Mouse (Mus musculus) kidney, postnatal 25 days (tissue): Measurements from ENCODE around the gene Naa16.

ENCODE experiments used
- DNase-seq, 2 experiments: peaks; one replicate each; pipeline ENCODE4 v3.0.0; 2021; ENCODE audit warnings: mixed read lengths in 2 of 2

Naa16 gene

DNA sequence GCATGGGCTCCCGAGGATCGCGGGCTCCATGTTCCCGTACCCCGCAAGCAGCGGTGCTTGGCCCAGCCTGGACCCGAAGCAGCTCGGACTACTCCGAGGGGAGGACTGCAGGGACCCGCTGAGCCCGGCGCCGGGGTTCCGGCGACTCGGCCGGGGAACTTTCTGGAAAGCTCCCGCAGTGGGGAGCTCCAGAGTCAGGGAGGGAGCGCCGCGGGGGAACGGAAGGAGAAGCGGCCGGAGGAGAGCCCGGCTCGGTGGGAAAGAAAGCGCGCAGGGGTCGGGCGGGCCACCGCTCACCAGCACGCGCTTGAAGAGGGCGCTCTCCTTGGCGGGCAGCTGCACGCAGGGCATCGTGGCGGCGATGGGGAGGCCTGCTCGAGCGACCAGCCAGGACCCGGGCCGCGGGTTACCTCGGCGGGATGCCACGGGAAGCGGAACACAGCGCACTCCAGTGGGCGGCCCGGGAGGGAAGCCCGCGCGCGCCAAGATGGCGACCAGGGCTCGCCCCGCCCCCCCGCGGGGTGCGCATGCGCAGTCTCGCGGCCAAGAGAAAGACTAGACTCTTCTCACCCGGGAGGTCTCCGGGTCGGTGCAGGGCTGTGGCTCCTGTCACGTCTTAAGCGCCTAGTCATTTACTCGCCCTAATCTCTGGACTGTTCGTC lies at the start of gene Naa16:
Gene Naa16, minus strand, starts transcription at position 514 of the 662 bp plus-strand sequence.
- peak; percentile 96 for DNase-seq

DNA sequence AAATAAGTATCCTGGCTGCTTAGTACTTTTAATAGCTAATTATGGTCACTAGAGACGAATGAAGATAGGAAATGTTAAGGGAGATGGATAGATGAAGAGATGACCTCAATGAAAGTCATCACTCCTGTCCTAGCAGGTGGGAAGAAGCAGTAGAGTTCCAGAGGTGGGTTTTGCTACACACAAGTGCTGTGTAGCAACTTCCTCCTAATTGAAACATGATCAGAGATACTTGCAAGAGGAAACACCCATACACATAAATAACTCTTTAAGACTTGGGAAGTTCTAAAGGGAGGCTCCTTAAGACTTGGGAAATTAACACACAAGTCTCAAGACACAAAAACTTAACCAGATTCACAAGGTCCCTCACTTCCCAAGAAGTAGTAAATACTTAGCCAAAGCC lies 43.5 kb upstream of the Naa16 start:
- no peak for DNase-seq

DNA sequence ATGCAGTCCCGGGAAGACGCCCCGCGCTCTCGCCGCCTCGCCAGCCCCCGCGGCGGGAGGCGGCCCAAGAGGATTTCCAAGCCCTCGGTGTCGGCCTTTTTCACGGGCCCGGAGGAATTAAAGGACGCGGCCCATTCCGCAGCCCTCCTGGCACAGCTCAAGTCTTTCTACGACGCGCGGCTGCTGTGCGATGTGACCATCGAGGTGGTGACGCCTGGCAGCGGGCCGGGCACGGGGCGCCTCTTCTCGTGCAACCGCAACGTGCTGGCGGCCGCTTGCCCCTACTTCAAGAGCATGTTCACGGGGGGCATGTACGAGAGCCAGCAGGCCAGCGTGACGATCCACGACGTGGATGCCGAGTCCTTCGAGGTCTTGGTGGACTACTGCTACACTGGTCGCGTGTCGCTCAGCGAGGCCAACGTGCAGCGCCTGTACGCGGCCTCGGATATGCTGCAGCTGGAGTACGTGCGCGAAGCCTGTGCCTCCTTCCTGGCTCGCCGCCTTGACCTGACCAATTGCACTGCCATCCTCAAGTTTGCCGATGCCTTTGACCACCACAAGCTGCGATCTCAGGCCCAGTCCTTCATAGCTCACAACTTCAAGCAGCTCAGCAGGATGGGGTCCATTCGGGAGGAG lies 36.3 kb upstream of the Naa16 start:
- DNase-seq = peak in 1 of 2 experiments; percentile 13

DNA sequence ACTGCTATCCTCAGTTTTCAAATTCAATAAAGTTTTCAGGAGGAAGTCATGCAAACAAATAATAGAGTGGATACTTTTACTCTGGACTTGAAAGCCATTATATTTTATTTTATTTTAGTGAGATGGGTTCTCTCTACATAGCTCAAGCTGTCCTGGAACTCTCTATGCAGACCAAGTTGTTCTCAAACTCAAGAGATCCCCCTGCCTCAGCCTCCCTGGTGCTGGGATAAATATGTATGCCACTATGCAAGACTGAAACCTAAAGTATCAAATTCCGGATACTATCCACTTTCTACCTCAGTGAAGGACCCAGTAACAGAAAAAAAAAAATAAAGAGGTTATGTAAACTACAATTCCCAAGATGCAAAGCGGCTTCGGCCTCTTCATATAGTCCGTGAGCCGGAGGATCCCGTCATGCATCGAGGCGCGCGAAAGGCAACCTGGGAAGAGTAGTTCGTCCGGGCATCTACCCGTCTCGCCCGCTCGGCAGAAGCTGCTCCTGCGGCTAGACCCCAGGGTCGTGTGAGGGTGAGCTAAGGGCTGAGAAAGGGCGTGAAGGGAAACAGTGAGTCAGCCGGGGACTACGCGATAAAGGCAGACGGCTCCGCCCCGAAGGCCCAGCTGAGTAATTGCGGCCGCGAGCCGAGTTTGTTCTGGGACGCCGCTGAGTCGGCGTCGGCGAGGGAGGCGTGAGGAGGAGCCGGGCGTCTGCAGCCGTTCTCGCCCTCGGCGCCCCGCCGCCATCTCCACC lies 35.6 kb upstream of the Naa16 start, which contains the start of gene Kbtbd7:
Gene Kbtbd7, plus strand, starts transcription at position 533 of the 751 bp plus-strand sequence.
- peak; percentile 95 to 97 for DNase-seq

DNA sequence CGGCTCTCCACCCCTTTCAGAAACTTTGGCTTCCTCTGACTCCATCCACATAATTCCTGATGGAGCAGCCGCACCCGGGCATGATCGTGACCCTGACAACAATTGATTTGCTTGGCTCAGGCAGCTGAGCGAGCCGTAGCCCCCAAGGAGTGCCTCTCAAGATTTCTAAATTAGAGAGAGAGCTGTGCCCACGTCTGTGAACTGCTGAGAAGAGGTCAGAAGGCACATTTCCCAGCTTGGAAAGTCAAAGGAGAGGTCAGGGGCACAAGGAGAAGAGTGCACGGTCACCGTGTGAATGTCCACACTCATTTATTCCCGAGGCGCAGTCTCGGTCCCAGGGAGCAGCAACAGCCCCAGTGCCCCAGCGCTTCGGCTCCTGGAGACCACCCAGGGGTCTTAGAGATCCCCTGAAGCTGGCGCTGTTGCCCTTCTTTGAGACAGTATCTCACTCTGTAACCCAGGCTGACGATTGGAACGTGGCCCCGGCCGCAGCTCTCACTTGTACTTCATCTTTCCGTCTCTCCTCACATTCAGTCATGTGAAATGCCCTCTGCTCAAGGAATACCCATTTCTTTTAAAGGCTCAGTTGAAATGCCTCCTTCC lies 29.6 kb upstream of the Naa16 start:
- no peak for DNase-seq

DNA sequence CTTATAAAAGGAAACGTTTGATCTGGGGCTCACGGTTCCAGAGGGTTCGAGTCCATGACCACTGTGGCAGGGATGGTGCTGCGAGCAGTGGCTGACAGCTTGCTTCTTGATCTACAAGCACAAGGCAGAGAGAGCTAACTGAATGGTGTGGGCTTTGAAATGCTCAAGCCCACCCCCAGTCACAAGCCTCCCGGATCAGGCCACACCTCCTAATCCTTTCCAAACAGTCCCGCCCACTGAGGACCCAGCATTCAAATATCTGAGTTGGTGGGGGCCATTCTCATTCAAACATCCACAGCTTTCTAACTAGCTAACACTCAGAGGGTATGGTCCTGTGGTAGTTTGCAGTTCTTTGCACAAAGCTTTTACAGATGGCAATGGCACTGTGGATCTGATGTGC lies 22.5 kb upstream of the Naa16 start:
- no peak for DNase-seq

DNA sequence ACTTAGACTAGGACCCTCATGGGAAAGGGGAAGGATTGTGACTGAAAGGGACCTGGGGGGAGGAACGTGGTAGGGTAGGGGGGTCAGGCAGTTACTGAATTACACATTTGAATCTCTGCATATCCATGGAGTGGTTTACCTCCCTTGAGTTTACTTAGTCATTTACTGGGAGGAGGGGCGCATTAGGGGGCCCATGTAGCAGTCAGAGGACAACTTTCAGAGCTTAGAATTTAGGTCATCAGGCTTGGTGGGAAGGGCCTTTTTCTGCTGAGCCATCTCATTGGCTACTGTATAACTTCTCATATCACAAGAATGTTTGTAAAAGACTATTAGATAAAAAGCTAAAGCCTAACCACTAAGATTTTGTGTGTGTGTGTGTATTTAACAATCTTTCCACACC lies 20.1 kb upstream of the Naa16 start:
- no peak for DNase-seq

DNA sequence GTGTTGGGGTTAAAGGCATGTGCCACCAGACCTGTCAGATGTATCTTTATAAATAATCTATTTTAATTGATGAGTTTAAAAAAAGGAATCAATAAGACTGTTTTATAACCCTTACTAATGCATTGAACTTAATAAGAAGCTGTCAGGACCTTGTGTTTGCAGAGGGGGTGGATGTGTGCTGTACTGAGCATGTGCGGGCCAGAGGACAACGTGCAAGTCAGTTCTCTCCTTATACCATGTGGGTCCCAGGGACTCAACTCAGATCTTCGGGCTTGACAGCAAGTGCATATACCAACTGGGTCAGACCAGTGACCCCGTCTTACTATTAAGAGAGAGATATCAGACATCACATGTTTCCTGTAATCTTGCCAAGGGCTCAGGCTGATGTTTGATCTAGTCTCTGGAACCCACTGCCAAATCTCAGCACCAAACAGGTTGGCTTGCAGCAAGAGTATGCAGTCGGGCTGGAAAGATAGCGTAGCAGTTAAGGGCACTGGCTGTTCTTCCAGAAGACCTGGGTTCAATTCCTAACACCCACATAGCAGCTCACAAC lies 18.8 kb upstream of the Naa16 start:
- DNase-seq = no peak

DNA sequence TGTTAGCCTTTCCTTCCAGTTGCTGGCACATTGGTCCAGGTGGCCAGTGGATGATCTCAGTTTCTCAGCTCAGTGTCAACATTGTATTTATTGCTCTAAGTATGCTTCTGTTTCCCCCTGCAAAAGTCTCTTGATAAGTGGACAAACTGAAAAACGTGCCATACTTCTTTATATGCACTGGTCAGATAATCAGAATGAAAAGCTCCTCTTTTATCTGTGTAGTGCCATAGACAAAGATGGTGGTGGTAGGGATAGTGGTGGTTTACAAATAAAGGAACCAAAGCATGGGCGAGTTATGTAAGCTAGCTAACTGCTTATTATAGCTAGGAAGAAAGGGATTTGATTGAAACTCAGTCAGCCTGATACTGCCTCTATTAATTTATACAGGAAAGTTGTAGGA lies 17.1 kb upstream of the Naa16 start:
- DNase-seq = no peak

DNA sequence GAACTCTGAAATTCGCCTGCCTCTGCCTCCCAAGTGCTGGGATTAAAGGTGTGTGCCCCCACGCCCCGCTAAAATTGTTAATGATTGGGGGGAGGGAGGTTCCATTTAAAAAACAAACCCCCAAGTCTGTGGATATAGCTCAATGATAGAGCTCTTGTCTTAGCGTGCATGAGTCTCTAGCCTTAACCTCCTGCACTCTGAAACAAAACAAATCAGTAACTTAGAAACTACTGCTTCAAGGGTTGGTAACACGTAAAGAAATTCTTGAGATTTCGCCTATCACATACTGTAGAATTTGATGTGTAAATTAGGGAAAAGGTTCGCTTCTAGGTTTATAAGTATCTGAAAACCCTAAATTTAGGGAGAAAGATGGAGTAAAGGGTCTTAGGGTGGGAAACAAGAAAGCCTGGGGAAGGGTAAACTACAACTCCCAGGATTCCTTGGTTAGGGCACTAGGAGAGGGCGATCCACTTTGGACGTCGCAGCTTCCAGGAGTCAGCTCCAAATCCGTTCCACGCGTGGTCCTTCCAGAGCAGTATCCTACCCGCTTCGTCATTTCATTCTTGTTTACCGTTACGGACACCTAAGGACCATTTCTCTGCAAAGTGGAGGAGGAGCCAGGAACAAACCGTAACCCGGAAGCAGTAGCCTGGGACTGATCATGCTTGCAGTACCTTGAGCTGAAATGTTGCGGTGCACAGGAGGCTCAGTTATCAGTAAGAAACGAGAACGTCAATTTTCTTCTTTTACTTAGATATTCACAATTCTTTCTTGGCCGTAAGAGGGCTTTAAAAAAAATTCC lies 6.9 kb upstream of the Naa16 start, which contains the start of gene Mtrf1:
Gene Mtrf1, plus strand, starts transcription at position 452 of the 802 bp plus-strand sequence.
- DNase-seq = peak; percentile 70 to 76

DNA sequence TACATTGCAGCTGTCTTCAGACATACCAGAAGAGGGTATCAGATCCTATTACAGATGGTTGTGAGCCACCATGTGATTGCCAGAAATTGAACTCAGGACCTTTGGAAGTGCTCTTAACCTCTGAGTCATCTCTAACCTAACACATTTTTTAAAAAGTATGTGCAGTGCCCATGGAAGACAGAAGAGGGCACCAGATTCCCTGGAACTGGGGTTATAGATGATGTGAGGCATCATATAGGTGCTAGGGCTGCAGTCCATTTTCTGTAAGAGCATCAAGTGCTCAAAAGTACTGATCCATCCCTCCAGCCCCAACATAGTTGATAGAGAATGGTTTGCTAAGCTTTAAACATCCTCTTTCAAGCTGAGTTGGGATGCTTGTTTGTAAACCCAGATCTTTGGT lies 4.0 kb upstream of the Naa16 start:
- DNase-seq = peak in 1 of 2 experiments; percentile 47

DNA sequence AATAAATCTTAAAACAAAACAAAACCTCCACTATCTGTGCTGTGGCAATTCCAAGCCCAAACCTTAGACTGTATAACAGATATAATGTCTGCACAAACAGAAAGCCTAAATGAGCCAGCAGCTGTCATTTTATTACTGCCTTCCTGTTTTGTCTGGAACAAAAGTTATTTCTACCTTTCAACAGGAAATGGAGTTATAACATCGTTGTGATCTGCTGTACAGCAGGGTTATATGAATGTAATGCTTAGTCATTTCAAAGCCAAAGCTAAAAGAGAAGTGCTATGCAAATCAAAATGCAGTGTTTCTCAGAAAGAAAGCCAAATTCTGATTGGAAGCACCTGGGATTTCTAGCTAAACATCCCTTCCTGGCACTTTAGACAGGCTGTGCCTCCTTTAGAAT lies 2.7 kb upstream of the Naa16 start:
- DNase-seq = no peak

DNA sequence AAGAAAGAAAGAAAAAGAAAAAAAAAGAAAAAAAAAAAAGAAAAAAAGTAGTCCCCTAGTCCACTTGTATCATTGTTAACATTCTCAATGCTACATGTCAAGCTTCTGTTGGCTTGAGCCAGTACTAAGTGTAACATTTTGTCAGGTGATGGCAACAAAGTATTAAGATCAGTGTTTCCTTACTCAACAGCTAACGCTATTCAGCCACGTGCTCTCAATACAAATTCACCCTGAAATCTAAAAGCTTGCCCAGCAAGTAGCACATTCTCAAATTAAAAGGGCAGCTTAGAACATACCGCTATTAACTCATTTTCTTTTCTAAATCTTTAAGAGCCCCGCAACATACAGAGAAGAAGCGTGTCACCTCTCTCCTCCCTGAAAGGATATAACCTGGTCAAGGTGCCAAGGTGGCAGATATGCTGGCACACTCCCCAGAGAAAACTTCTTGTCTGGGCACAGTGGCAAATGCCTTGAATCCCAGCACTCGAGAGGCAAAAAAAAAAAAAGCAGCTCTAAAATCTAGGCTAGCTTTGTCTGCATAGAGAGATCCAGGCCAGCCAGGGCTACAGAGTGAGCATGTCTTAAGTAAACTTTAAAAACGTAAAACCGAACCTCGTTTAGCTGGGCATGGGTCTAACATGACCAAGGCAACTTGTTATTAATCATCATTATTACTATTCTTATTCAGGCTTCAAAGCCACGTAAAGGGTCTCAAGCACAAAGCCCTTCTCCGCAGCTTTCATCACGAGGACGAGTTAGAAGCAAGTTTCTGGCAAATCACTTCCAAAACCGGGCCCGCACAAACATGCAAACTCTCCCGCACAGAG lies 927 bp downstream of the Naa16 start:
- DNase-seq = peak; percentile 40 to 46

DNA sequence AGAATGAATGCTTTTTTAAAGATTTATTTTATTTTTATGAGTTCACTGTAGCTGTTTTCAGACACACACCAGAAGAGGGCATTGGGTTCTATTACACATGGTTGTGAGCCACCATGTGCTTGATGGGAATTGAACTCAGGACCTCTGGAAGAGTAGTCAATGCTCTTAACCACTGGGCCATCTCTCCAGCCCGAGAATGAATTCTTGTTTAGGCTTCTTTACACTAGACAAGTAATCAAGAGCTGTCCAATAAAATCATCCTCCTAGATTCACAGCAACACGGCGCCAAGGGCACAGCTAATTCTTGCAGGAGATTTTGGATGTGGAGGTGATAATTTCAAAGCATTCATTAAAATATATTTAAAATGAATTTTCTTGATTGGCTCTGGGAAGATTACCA lies 2.3 kb downstream of the Naa16 start:
- DNase-seq = no peak

DNA sequence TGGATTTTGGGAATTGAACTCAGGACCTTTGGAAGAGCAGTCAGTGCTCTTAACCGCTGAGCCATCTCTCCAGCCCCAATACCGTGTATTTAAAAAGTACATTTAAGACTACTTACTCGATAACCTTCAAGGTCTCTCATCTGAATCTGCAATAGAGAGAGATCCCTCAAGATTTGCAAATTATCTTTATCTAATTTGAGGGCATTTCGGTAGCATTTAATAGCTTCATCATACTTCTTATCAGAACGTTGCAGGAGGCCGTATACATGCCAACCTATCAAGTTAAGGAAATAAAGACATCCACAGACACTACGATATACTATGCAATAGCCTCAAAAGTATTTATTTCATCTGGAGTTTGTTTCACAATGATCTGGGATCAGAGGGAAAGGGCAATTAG lies 7.5 kb downstream of the Naa16 start:
- no peak for DNase-seq

DNA sequence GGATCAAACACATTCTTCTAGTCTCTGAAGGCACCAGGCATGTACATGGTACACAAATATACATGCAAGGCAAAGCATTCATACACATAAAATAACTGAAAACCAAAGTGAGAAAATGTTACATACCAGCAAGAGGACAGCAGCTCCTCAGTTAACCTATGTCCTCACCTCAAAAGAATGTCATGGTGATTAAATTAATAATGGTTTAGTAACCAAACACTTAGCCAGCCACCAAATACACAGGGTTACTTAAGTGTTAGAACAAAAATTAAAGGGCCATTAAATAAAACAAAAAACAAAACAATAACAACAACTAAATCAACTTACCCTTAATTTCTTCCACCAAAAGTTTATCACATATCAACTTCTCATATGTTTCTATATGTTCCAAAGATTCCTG lies 13.5 kb downstream of the Naa16 start:
- DNase-seq = no peak

DNA sequence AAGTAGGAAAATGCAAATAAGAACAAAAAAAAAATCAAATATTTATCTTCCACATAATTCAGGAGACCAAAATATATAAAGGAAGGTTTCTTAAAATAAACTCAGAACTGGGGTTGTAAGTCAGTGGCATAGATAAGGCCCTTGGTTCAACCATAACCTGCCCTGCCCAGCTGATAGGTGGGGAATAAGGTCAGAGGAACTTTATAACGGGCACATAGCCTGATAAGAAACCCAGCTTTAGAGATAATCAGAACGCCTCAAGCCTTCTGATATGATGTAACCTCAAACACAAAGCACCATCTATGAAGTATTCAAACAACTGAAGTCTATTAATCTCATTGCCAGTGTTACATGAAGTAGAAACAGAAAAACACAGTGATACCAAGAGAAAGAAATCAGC lies 32.5 kb downstream of the Naa16 start:
- DNase-seq = no peak

DNA sequence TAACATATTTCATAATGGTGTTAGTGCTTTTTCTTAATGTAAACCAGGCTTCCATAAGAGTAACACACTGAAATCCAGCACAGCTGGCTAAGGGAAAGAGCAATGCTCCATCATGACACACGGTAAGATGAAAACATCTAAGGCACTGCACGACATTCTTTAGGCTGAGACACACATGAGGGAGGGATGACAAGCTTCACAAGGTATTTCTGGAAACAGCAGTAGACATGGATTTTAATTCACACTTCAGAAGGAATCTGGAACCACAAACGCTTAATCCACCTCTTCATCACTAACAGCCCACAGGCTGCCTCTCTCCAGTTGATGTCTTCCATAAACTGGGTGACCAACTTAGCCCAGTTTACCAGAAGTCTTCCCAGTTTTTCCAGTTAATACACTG lies 44.2 kb downstream of the Naa16 start:
- DNase-seq = no peak

DNA sequence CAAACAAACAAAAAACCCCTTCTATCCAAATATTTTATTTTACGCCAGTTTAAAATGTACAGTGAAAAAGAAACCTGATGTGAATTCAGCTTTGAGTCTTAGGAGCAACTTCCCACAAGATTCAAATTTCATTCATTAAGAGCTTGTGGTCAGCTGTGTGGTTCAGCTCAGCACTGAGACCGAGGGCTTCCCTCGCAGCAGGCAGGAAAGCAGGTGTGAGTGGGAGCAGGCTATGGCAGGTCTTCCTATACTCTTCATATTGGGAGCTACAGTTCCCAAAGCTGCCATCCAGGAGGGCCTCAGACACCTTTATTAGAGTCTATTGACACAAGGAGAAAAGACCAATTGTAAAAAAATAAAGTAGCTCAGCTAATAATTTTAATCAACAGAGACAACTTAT lies 55.0 kb downstream of the Naa16 start:
- DNase-seq = no peak

DNA sequence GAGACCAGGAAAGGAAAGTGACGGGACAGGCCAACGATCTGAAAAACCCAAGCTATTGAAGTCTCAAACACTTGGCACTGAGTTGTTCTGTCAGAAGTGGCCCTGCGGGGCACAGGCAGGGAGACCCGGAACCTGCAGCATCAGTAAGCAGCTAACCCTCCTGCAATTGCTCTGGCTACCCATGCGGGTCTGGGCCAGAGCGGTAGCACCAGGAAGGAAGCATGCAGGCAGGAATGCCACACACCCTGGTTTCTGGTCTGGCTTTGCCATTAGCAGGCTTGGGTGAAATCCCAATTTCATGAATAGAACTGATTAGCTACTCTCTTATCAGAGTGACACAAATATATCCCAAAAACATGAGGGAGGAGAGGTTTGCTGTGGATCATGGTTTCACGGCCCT lies 58.6 kb downstream of the Naa16 start:
- peak in 1 of 2 experiments; percentile 39 for DNase-seq

DNA sequence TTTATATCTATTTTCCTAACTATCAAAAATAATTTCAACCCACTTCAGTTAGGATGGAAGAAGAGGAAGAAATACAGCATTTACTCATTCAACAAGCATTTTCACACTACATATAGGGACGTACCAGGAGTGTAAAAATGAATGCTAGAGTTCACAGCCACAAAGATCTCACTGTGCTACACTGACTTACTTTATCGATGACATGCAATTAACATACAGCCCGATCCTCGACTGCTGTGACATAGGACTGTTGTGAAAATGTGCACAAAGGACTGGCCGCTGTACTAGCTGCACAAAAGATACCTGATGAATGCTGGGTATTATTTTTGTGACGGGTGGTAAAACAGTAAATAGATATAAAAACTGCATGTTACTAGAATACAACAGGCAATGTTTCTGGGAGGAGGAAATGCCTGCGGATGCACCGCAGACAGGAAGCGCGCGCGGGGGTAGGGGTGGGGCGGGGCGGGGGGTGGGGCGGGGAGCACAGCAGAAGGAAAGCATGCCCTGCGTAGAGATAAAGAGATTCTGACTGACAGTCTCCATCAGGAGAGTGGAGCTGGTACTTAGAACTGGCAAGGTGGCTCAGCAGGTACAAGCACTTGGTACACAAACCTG lies 59.5 kb downstream of the Naa16 start:
- DNase-seq = no peak
